Mouse (Mus musculus): ENCODE measurements around the gene H2-M10.6. TPM values are rescaled to one million over a fixed set of nuclear protein-coding genes. Genes with fewer than 3 reads are reported as not detected.

Gene H2-M10.6
- total and polyA plus RNA-seq, 3 experiments, result not detected

DNA sequence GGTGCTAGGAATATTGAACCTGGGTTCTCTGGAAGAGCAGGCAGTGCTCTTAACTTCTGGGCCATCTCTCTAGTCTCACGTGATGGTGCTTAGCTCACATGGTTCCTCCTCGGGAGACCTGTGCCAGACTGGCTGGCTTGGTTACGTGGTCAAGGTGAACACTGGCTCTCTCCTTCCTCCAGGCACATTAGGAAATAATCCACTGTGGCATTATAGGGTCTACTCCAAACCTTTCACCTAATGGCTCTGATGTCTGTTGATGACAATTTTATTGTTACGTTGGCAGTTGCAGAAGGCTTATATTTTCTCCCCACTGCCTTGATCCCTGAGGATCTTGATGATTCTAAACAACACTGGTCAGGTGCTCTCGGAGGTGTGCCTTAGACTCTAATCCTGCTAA, 36.9 kb downstream of the H2-M10.6 start:
- DNase-seq (ENCODE audit: low read depth, low spot score), result no peak
- H3K4me3 ChIP-seq (ENCODE audit: control insufficient read depth in 1 of 2, insufficient read depth in 1 of 2, low read depth in 2 of 2, low read length in 2 of 2), result no peak overlapping the region
- peaks cover 14 to 19% of the 10 kb centered on the region in 2 experiments for H3K4me1 ChIP-seq (ENCODE audit: control insufficient read depth in 1 of 2, insufficient read depth in 2 of 2, low read length in 2 of 2)
- H3K27me3 ChIP-seq (ENCODE audit: control insufficient read depth in 1 of 2, insufficient read depth in 2 of 2, low read length in 2 of 2), result no peaks in the 10 kb centered on the region
- H3K36me3 ChIP-seq (ENCODE audit: control insufficient read depth in 1 of 2, insufficient read depth in 2 of 2, low read length in 2 of 2), result peaks cover 0 to 21% of the 10 kb centered on the region in 2 experiments; a peak in 2 of 4 replicates
- no peak overlapping the region for H3K9ac ChIP-seq (ENCODE audit: control insufficient read depth, low read depth, low read length, poor library complexity, severe bottlenecking)
- TF ChIP-seq MAFK (IDR thresholded peaks at IDR 0.05; ENCODE audit: borderline replicate concordance, low read depth, low read length), result no peak
- no peak for TF ChIP-seq HCFC1 (IDR thresholded peaks at IDR 0.05; ENCODE audit: low read depth, low read length)
- H3K9me3 ChIP-seq (replicated peaks; ENCODE audit: insufficient read depth, low read length), result no peaks in the 10 kb centered on the region
- H3K79me2 ChIP-seq (ENCODE audit: control insufficient read depth, insufficient read depth, low read length, poor library complexity), result no peaks in the 10 kb centered on the region
- no peak overlapping the region for H3K27ac ChIP-seq (ENCODE audit: control insufficient read depth, low read depth, low read length)

DNA sequence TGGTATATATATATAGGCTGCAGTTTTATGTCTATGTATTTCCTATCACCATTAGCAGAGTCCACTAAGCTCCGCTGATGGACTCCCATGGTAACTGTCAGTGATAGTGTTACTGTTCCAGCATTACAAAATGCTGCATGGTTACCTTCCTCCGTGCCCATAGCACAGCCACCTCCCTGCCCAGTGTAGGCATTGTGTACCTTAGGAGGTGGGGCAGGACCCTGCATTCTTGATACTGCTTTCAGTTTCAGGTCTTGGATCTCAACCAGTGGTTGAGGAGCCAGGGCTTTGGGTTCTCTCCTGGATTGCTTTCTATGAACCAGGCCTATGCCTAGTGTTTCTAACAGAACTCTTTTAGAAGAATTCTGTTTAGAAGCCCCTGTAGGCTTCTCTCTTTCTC, 38.0 kb downstream of the H2-M10.6 start:
- Histone ChIP-seq H3K9me3 (replicated peaks; ENCODE audit: insufficient read depth, low read length) (no peaks in the 10 kb centered on the region), H3K36me3 (ENCODE audit: control insufficient read depth in 1 of 2, insufficient read depth in 2 of 2, low read length in 2 of 2) (peaks cover 0 to 11% of the 10 kb centered on the region in 2 experiments; a peak in 2 of 4 replicates), H3K27me3 (ENCODE audit: control insufficient read depth in 1 of 2, insufficient read depth in 2 of 2, low read length in 2 of 2) (no peaks in the 10 kb centered on the region), H3K4me3 (ENCODE audit: control insufficient read depth in 1 of 2, insufficient read depth in 1 of 2, low read depth in 2 of 2, low read length in 2 of 2) (no peak overlapping the region), H3K9ac (ENCODE audit: control insufficient read depth, low read depth, low read length, poor library complexity, severe bottlenecking) (no peak overlapping the region), H3K79me2 (ENCODE audit: control insufficient read depth, insufficient read depth, low read length, poor library complexity) (no peaks in the 10 kb centered on the region), H3K4me1 (ENCODE audit: control insufficient read depth in 1 of 2, insufficient read depth in 2 of 2, low read length in 2 of 2) (peaks cover 7 to 9% of the 10 kb centered on the region in 2 experiments), H3K27ac (ENCODE audit: control insufficient read depth, low read depth, low read length) (no peak overlapping the region)
- TF ChIP-seq JUND (IDR thresholded peaks at IDR 0.05; ENCODE audit: low read depth, low read length) (no peak), MXI1 (IDR thresholded peaks at IDR 0.05; ENCODE audit: low read depth, low read length) (no peak), RCOR1 (IDR thresholded peaks at IDR 0.05; ENCODE audit: low read depth, low read length) (no peak), POLR2AphosphoS2 (IDR thresholded peaks at IDR 0.05; ENCODE audit: low read length) (no peak), NELFE (IDR thresholded peaks at IDR 0.05; ENCODE audit: low read depth, low read length) (no peak), MAX (IDR thresholded peaks at IDR 0.05; ENCODE audit: low read length) (no peak)
- no peak for DNase-seq (ENCODE audit: low read depth, low spot score)

DNA sequence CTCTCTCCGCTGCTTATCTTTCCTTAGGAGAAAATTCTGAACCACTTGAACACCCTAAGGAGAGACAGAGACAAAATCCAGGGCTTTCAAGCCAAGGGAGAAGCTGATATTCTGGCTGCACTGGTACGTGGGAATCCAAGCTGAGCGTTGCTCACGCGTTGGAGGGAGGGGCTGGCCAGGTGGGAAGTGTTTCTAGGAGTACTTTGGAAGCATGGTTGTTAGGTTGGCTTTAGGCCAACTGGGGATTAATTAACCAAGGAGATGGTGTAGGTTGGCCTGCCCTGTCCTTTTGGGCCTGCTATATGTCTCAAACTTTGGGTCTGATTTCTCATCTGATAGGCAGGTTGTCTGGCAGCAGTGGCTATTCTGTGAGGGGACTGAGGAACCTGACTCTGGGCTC, 39.2 kb downstream of the H2-M10.6 start:
- Histone ChIP-seq H3K4me1 (ENCODE audit: control insufficient read depth in 1 of 2, insufficient read depth in 2 of 2, low read length in 2 of 2) (peaks cover 0 to 1% of the 10 kb centered on the region in 2 experiments; a peak in 1 of 4 replicates), H3K36me3 (ENCODE audit: control insufficient read depth in 1 of 2, insufficient read depth in 2 of 2, low read length in 2 of 2) (peaks cover 0 to 3% of the 10 kb centered on the region in 2 experiments; a peak in 2 of 4 replicates), H3K9ac (ENCODE audit: control insufficient read depth, low read depth, low read length, poor library complexity, severe bottlenecking) (no peak overlapping the region), H3K27me3 (ENCODE audit: control insufficient read depth in 1 of 2, insufficient read depth in 2 of 2, low read length in 2 of 2) (no peaks in the 10 kb centered on the region), H3K79me2 (ENCODE audit: control insufficient read depth, insufficient read depth, low read length, poor library complexity) (no peaks in the 10 kb centered on the region), H3K27ac (ENCODE audit: control insufficient read depth, low read depth, low read length) (no peak overlapping the region), H3K9me3 (replicated peaks; ENCODE audit: insufficient read depth, low read length) (no peaks in the 10 kb centered on the region), H3K4me3 (ENCODE audit: control insufficient read depth in 1 of 2, insufficient read depth in 1 of 2, low read depth in 2 of 2, low read length in 2 of 2) (no peak overlapping the region)
- DNase-seq (ENCODE audit: low read depth, low spot score), result no peak
- TF ChIP-seq POLR2A (IDR thresholded peaks at IDR 0.05; ENCODE audit: control insufficient read depth in 1 of 2, insufficient read depth in 1 of 2, low read depth in 1 of 2, low read length in 2 of 2, poor library complexity in 1 of 2) (no peak), ZNF384 (IDR thresholded peaks at IDR 0.05; ENCODE audit: low read depth, low read length) (no peak), POLR2AphosphoS5 (IDR thresholded peaks at IDR 0.05; ENCODE audit: borderline replicate concordance, low read depth, low read length) (no peak), ZKSCAN1 (IDR thresholded peaks at IDR 0.05; ENCODE audit: low read depth, low read length) (no peak), JUND (IDR thresholded peaks at IDR 0.05; ENCODE audit: low read depth, low read length) (no peak), POLR2AphosphoS2 (IDR thresholded peaks at IDR 0.05; ENCODE audit: low read length) (no peak), MAX (IDR thresholded peaks at IDR 0.05; ENCODE audit: low read length) (no peak), ETS1 (IDR thresholded peaks at IDR 0.05; ENCODE audit: low read depth, low read length) (no peak), MYB (IDR thresholded peaks at IDR 0.05; ENCODE audit: low read depth, low read length) (no peak), MAFK (IDR thresholded peaks at IDR 0.05; ENCODE audit: borderline replicate concordance, low read depth, low read length) (no peak), SIN3A (IDR thresholded peaks at IDR 0.05; ENCODE audit: low read length) (no peak), UBTF (IDR thresholded peaks at IDR 0.05; ENCODE audit: borderline replicate concordance, insufficient read depth, low read depth, low read length) (no peak), E2F4 (IDR thresholded peaks at IDR 0.05; ENCODE audit: borderline replicate concordance, low read depth, low read length) (no peak), NRF1 (IDR thresholded peaks at IDR 0.05; ENCODE audit: insufficient read depth, low read depth, low read length, poor library complexity, severe bottlenecking) (no peak), MAZ (IDR thresholded peaks at IDR 0.05; ENCODE audit: low read depth, low read length) (no peak), CTCF (IDR thresholded peaks at IDR 0.05 in 2 of 3, conservative IDR thresholded peaks at IDR 0.05 in 1 of 3; ENCODE audit: control insufficient read depth in 1 of 3, insufficient read depth in 1 of 3, low read depth in 2 of 3, low read length in 3 of 3, poor library complexity in 1 of 3, severe bottlenecking in 1 of 3) (no peak)

Data from MEL (cell line).